Mouse (Mus musculus) limb, embryonic 14.5 days (tissue): Measurements from ENCODE around the gene Rbm47. TPM values are rescaled to one million over a fixed set of nuclear protein-coding genes. Genes with fewer than 3 reads are reported as not detected.

Source experiments
- ATAC-seq: fragments of 200-750 bp; cut with Nextera tagmentation; 2 replicates; pipeline ENCODE4 v1.8.0; 2017; ENCODE audit warnings: low read depth, moderate number of reproducible peaks, moderate TSS enrichment; ENCODE audit not compliant: low FRiP score
- DNase-seq: peaks from one replicate; pipeline ENCODE4 v3.0.0-alpha.2; 2015; ENCODE audit warnings: low spot score
- H3K27ac ChIP-seq: fragments of 300-500 bp; sonication (generic); replicated peaks from 2 replicates; pipeline ENCODE4 v1.5.1; 2014; ENCODE audit warnings: low read depth, mild to moderate bottlenecking, low read length, moderate library complexity, mixed read lengths
- H3K27me3 ChIP-seq: fragments of 300-500 bp; sonication (generic); 2 replicates; pipeline ENCODE4 v1.6.1; 2014; ENCODE audit warnings: low read length, mixed read lengths; ENCODE audit not compliant: control insufficient read depth, insufficient read depth
- H3K36me3 ChIP-seq: fragments of 300-500 bp; sonication (generic); 2 replicates; pipeline ENCODE4 v1.6.1; 2014; ENCODE audit warnings: mild to moderate bottlenecking, low read length, moderate library complexity, mixed read lengths; ENCODE audit not compliant: control insufficient read depth, insufficient read depth
- H3K4me1 ChIP-seq: fragments of 300-500 bp; sonication (generic); 2 replicates; pipeline ENCODE4 v1.6.1; 2014; ENCODE audit warnings: antibody characterized with exemption, low read length, mixed read lengths; ENCODE audit not compliant: control insufficient read depth, insufficient read depth
- H3K4me2 ChIP-seq: fragments of 300-500 bp; sonication (generic); replicated peaks from 2 replicates; pipeline ENCODE4 v1.6.1; 2014; ENCODE audit warnings: low read depth, mild to moderate bottlenecking, low read length, moderate library complexity; ENCODE audit not compliant: severe bottlenecking
- H3K4me3 ChIP-seq: fragments of 300-500 bp; sonication (generic); replicated peaks from 2 replicates; pipeline ENCODE4 v1.5.1; 2014; ENCODE audit warnings: low read length
- H3K9ac ChIP-seq: fragments of 300-500 bp; sonication (generic); 2 replicates; pipeline ENCODE4 v1.6.1; 2014; ENCODE audit warnings: mild to moderate bottlenecking, low read depth, low read length, moderate library complexity; ENCODE audit not compliant: severe bottlenecking
- H3K9me3 ChIP-seq: fragments of 300-500 bp; sonication (generic); 2 replicates; pipeline ENCODE4 v1.6.1; 2016; ENCODE audit warnings: low read length; ENCODE audit not compliant: control insufficient read depth
- POLR2A ChIP-seq: fragments of 200-500 bp; IDR thresholded peaks from 2 replicates; pipeline ENCODE4 v1.8.0; 2012; ENCODE audit warnings: inconsistent platforms, mild to moderate bottlenecking, moderate library complexity, borderline replicate concordance; ENCODE audit not compliant: insufficient read depth, insufficient read length; ENCODE audit errors: extremely low read depth
- WGBS: fragments of 180-500 bp; shearing (Covaris S2); extraction: QIAGEN DNeasy Blood & Tissue Kit; methylation state at CpG from one replicate; pipeline ENCODE4 v1.1.7; 2014; 5-methylcytosine and 5-hydroxymethylcytosine counted together
- polyA plus RNA-seq, 2 experiments: library from polyadenylated mRNA; depleted of rRNA in 1 of 2; stranded (reverse) in 1 of 2; unstranded in 1 of 2; fragments of >200 nt; fragmentation: Nextera tagmentation in 1 of 2; extraction: Ambion mirVana in 1 of 2; gene quantifications; 2 replicates each; pipeline versions ENCODE4 v1.2.1 to v1.2.3; 2012 to 2014

Gene Rbm47
- polyA plus RNA-seq, 2 experiments = 2.5 to 5.2 TPM

GRCm38 (mm10) chr5:66026796-66027195 is 146.1 kb downstream of the Rbm47 start:
- no peaks in the 10 kb centered on the region for H3K27me3 ChIP-seq
- H3K9me3 ChIP-seq = no peaks in the 10 kb centered on the region
- ATAC-seq = no peak
- H3K4me1 ChIP-seq = no peaks in the 10 kb centered on the region
- H3K4me3 ChIP-seq = no peak overlapping the region
- no peak overlapping the region for H3K9ac ChIP-seq
- no peak overlapping the region for H3K27ac ChIP-seq
- DNase-seq = no peak
- no peak overlapping the region for H3K4me2 ChIP-seq
- WGBS = 98% methylated on average over 31 of the region's 31 CpGs
- no peak for TF ChIP-seq POLR2A
- H3K36me3 ChIP-seq = no peaks in the 10 kb centered on the region

- TF ChIP-seq POLR2A = no peak
- Histone ChIP-seq H3K27me3 (no peaks in the 10 kb centered on the region), H3K36me3 (no peaks in the 10 kb centered on the region), H3K9ac (no peak overlapping the region), H3K4me3 (no peak overlapping the region), H3K4me2 (no peak overlapping the region), H3K9me3 (no peaks in the 10 kb centered on the region), H3K27ac (no peak overlapping the region), H3K4me1 (no peaks in the 10 kb centered on the region)
- DNase-seq (no peak), ATAC-seq (no peak)
- WGBS = 88% methylated on average over 2 of the region's 2 CpGs
These were observed 157.4 kb downstream of the Rbm47 start for GRCm38 (mm10) chr5:66015449-66015961.

- ATAC-seq (no peak), DNase-seq (no peak)
- Histone ChIP-seq H3K27me3 (no peaks in the 10 kb centered on the region), H3K9ac (no peak overlapping the region), H3K4me1 (no peaks in the 10 kb centered on the region), H3K4me2 (no peak overlapping the region), H3K36me3 (no peaks in the 10 kb centered on the region), H3K9me3 (no peaks in the 10 kb centered on the region), H3K4me3 (no peak overlapping the region), H3K27ac (no peak overlapping the region)
- WGBS = 85% methylated on average over 2 of the region's 2 CpGs
- TF ChIP-seq POLR2A = no peak
These were observed 158.5 kb downstream of the Rbm47 start for GRCm38 (mm10) chr5:66014437-66014836.

- Histone ChIP-seq H3K4me1 (no peaks in the 10 kb centered on the region), H3K4me3 (no peak overlapping the region), H3K4me2 (no peak overlapping the region), H3K36me3 (no peaks in the 10 kb centered on the region), H3K9ac (no peak overlapping the region), H3K27ac (no peak overlapping the region), H3K9me3 (no peaks in the 10 kb centered on the region), H3K27me3 (no peaks in the 10 kb centered on the region)
- DNase-seq (no peak), ATAC-seq (no peak)
- whole genome bisulfite sequencing = 76% methylated on average over 3 of the region's 3 CpGs
- TF ChIP-seq POLR2A = no peak
These were observed 158.9 kb downstream of the Rbm47 start for GRCm38 (mm10) chr5:66013999-66014398.

GRCm38 (mm10) chr5:66008245-66008967 is 164.5 kb downstream of the Rbm47 start:
- H3K4me1 ChIP-seq = no peaks in the 10 kb centered on the region
- whole genome bisulfite sequencing = 62% methylated on average over 15 of the region's 15 CpGs
- no peak; the same call in 1 of the 2 replicates for ATAC-seq
- no peak overlapping the region for H3K27ac ChIP-seq
- no peaks in the 10 kb centered on the region for H3K9me3 ChIP-seq
- H3K9ac ChIP-seq = no peak overlapping the region
- DNase-seq = peak; percentile 32
- no peaks in the 10 kb centered on the region for H3K27me3 ChIP-seq
- no peaks in the 10 kb centered on the region for H3K36me3 ChIP-seq
- TF ChIP-seq POLR2A = no peak
- no peak overlapping the region for H3K4me3 ChIP-seq
- H3K4me2 ChIP-seq = no peak overlapping the region
